ENCODE assay signal across 13 mouse cellular contexts in the genomic region with DNA sequence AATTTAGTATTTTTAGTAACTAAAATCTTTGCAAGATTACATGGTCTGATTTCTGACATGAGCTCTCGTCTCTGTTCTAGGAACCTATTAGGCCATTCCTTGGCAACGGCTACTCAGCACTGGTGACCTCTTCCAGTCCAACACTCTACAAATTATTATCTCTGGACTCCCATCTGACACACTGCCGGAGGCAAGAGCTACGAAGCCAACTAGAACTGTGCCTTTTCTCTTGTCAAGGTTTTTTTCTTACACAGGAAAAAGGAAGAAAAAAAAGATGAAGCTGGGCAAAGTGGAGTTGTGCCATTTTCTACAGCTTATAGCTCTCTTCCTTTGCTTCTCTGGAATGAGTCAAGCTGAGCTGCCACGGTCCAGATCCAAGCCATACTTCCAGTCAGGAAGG. TPM values are rescaled to one million over a fixed set of nuclear protein-coding genes. Genes with fewer than 3 reads are reported as not detected.
DNase-seq lines count a peak whose midpoint lies in the region.
"Had no signal": no experiment of that assay in that cellular context is flagged by ENCODE, and none has a peak within 500 bp of the region (broad histone marks: within the 10 kb centered on the region; RNA-seq: fewer than 3 reads in every experiment).

No protein-coding gene starts in this region.

- peak; percentile 4 for DNase-seq in gastrocnemius, postnatal 14 days
- no peak for DNase-seq in gastrocnemius, adult 18-20 months (ENCODE audit: low spot score)
- DNase-seq in 3134 (ENCODE audit: extremely low read depth, insufficient read length, low spot score) = peak; percentile 49
- peak; percentile 81 for DNase-seq in cerebellum, adult 11-12 months
- peak; percentile 72 to 77 for DNase-seq in cerebellum, postnatal 14 days
- DNase-seq in layer of hippocampus, adult 8-10 months (ENCODE audit: low spot score in 2 of 2) = no peak
- DNase-seq in spleen, postnatal 10 days (ENCODE audit: low spot score in 2 of 2) = no peak
- DNase-seq: B cell, adult 2 months; heart, adult 18-20 months; liver, embryonic 13.5 days; right cerebral cortex, adult 18-20 months; thymus, postnatal 14 days had no signal

- intact Hi-C loops in gastrocnemius, postnatal 14 days (cut with DNase I; ENCODE audit: low total_unique reads) = no loop called here

RNA-seq across cellular contexts. Expression of a gene that starts 11.7 kb away (rescaled TPM):
- not detected for total RNA-seq in gastrocnemius, postnatal 14 days (2021)
- total RNA-seq in gastrocnemius, adult 18-20 months (2021) = not detected
- 10 to 100 TPM in 1 of 4 experiments, 1 to 10 TPM in 3; 6.4 to 11.1 (median 8.3) TPM for total RNA-seq in layer of hippocampus, adult 8-10 months (2022)
- total RNA-seq: heart, adult 18-20 months; hematopoietic stem cell, adult 5-6 weeks had no signal

Comparison
In these comparisons a context has a peak if more than half of its experiments do, and no peak if none do; other contexts are left out.
1. DNase-seq: peak in gastrocnemius, postnatal 14 days (single experiment), 3134 (single experiment), cerebellum, adult 11-12 months (single experiment) and cerebellum, postnatal 14 days (2 of 2); none in gastrocnemius, adult 18-20 months (single experiment), layer of hippocampus, adult 8-10 months (0 of 2) and spleen, postnatal 10 days (0 of 2).
2. RNA of a gene that starts 11.7 kb away (total RNA-seq): 6.4 to 11.1 TPM in layer of hippocampus, adult 8-10 months; not detected in gastrocnemius, postnatal 14 days and not detected in gastrocnemius, adult 18-20 months; every median in the first group is over 4 times any median in the second.